Mouse (Mus musculus) kidney, embryonic 14.5 days (tissue): Measurements from ENCODE around the gene Olfr1290. TPM values are rescaled to one million over a fixed set of nuclear protein-coding genes. Genes with fewer than 3 reads are reported as not detected.

ENCODE experiments used
- ATAC-seq: fragments of 200-750 bp; cut with Nextera tagmentation; 2 replicates; pipeline ENCODE4 v1.8.0; 2017; ENCODE audit warnings: moderate number of reproducible peaks, mild to moderate bottlenecking, moderate TSS enrichment, moderate library complexity; ENCODE audit not compliant: low FRiP score, low TSS enrichment
- H3K27ac ChIP-seq: fragments of 300-500 bp; sonication (generic); 2 replicates; pipeline ENCODE4 v1.5.1; 2014; ENCODE audit warnings: low read depth, mild to moderate bottlenecking, low read length, moderate library complexity, mixed read lengths
- H3K27me3 ChIP-seq: fragments of 300-500 bp; sonication (generic); 2 replicates; pipeline ENCODE4 v1.6.1; 2014; ENCODE audit warnings: mild to moderate bottlenecking, low read length; ENCODE audit not compliant: control insufficient read depth, insufficient read depth
- H3K36me3 ChIP-seq: fragments of 300-500 bp; sonication (generic); 2 replicates; pipeline ENCODE4 v1.6.1; 2014; ENCODE audit warnings: low read length, mixed read lengths; ENCODE audit not compliant: control insufficient read depth, insufficient read depth
- H3K4me1 ChIP-seq: fragments of 300-500 bp; sonication (generic); 2 replicates; pipeline ENCODE4 v1.6.1; 2014; ENCODE audit warnings: low read length, mixed read lengths; ENCODE audit not compliant: control insufficient read depth, insufficient read depth
- H3K4me2 ChIP-seq: fragments of 300-500 bp; sonication (generic); replicated peaks from 2 replicates; pipeline ENCODE4 v1.6.1; 2014; ENCODE audit warnings: low read depth, mild to moderate bottlenecking, low read length
- H3K4me3 ChIP-seq: fragments of 300-500 bp; sonication (generic); 2 replicates; pipeline ENCODE4 v1.5.1; 2014; ENCODE audit warnings: mild to moderate bottlenecking, low read length
- H3K9ac ChIP-seq: fragments of 300-500 bp; sonication (generic); 2 replicates; pipeline ENCODE4 v1.6.1; 2014; ENCODE audit warnings: low read depth, mild to moderate bottlenecking, low read length, moderate library complexity
- H3K9me3 ChIP-seq: fragments of 300-500 bp; sonication (generic); 2 replicates; pipeline ENCODE4 v1.6.1; 2016; ENCODE audit warnings: low read length; ENCODE audit not compliant: control insufficient read depth
- WGBS: fragments of 180-500 bp; shearing (Covaris S2); extraction: QIAGEN DNeasy Blood & Tissue Kit; methylation state at CpG from one replicate; pipeline ENCODE4 v1.1.7; 2014; 5-methylcytosine and 5-hydroxymethylcytosine counted together
- polyA plus RNA-seq: library from polyadenylated mRNA; unstranded; fragments of >200 nt; fragmentation: Nextera tagmentation; extraction: Ambion mirVana; gene quantifications from 2 replicates; pipeline ENCODE4 v1.2.1, GENCODE M21; 2014

Olfr1290 gene
- polyA plus RNA-seq = not detected in 2 replicates

GRCm38 (mm10) chr2:111493729-111494128 lies at the start of gene Olfr1290:
Olfr1290 (minus strand) TSS chr2:111493829.
- Histone ChIP-seq H3K4me3 (no peak within 1 kb of the TSS), H3K9me3 (no peaks in the 10 kb centered on the region), H3K4me2 (no peak within 1 kb of the TSS), H3K27me3 (no peaks in the 10 kb centered on the region), H3K9ac (no peak within 1 kb of the TSS), H3K27ac (no peak within 1 kb of the TSS), H3K4me1 (no peaks in the 10 kb centered on the region), H3K36me3 (no peaks in the 10 kb centered on the region)
- 86% methylated on average over 5 of the region's 5 CpGs for WGBS
- ATAC-seq = no peak

GRCm38 (mm10) chr2:111540191-111540590 lies 46.6 kb upstream of the Olfr1290 start, which contains the start of gene Olfr1294:
Olfr1294 (minus strand) TSS chr2:111540291.
- Histone ChIP-seq H3K27ac (no peak within 1 kb of the TSS), H3K27me3 (no peaks in the 10 kb centered on the region), H3K9me3 (no peaks in the 10 kb centered on the region), H3K4me2 (no peak within 1 kb of the TSS), H3K4me1 (no peaks in the 10 kb centered on the region), H3K9ac (no peak within 1 kb of the TSS), H3K4me3 (no peak within 1 kb of the TSS), H3K36me3 (no peaks in the 10 kb centered on the region)
- WGBS = 45% methylated on average over 1 of the region's 1 CpGs
- no peak for ATAC-seq

- Histone ChIP-seq H3K4me3 (no peak within 1 kb of the TSS), H3K9ac (no peak within 1 kb of the TSS), H3K9me3 (no peaks in the 10 kb centered on the region), H3K36me3 (no peaks in the 10 kb centered on the region), H3K4me1 (no peaks in the 10 kb centered on the region), H3K27ac (no peak within 1 kb of the TSS), H3K4me2 (no peak within 1 kb of the TSS), H3K27me3 (no peaks in the 10 kb centered on the region)
- no peak for ATAC-seq
- WGBS = 83% methylated on average over 1 of the region's 1 CpGs
These were observed 31.3 kb upstream of the Olfr1290 start, which contains the start of gene Olfr1293-ps for GRCm38 (mm10) chr2:111524903-111525302. Olfr1293-ps (plus strand) TSS chr2:111525203.

GRCm38 (mm10) chr2:111517451-111517850 lies 23.8 kb upstream of the Olfr1290 start:
- no peak overlapping the region for H3K4me3 ChIP-seq

GRCm38 (mm10) chr2:111496880-111497279 lies 3.3 kb upstream of the Olfr1290 start, which contains the start of gene Olfr1291-ps1:
Olfr1291-ps1 (plus strand) TSS chr2:111497180.
- no peaks in the 10 kb centered on the region for H3K9me3 ChIP-seq
- H3K27ac ChIP-seq = no peak within 1 kb of the TSS
- ATAC-seq = no peak
- H3K4me1 ChIP-seq = no peaks in the 10 kb centered on the region
- WGBS = 81% methylated on average over 3 of the region's 3 CpGs
- no peak within 1 kb of the TSS for H3K9ac ChIP-seq
- no peak within 1 kb of the TSS for H3K4me3 ChIP-seq
- H3K27me3 ChIP-seq = no peaks in the 10 kb centered on the region
- no peaks in the 10 kb centered on the region for H3K36me3 ChIP-seq
- no peak within 1 kb of the TSS for H3K4me2 ChIP-seq

More at GRCm38 (mm10) chr2:111517451-111517850, 23.8 kb upstream of the Olfr1290 start:
- Histone ChIP-seq H3K9ac (no peak overlapping the region), H3K4me1 (no peaks in the 10 kb centered on the region), H3K4me2 (no peak overlapping the region), H3K27ac (no peak overlapping the region), H3K27me3 (no peaks in the 10 kb centered on the region), H3K36me3 (no peaks in the 10 kb centered on the region), H3K9me3 (no peaks in the 10 kb centered on the region)
- 93% methylated on average over 10 of the region's 10 CpGs for WGBS
- no peak for ATAC-seq

GRCm38 (mm10) chr2:111480519-111480918 lies 13.1 kb downstream of the Olfr1290 start, which contains the start of gene Olfr1289:
Olfr1289 (plus strand) TSS chr2:111480819.
- no peak for ATAC-seq
- no peak within 1 kb of the TSS for H3K9ac ChIP-seq
- H3K4me1 ChIP-seq = no peaks in the 10 kb centered on the region
- H3K9me3 ChIP-seq = no peaks in the 10 kb centered on the region
- no peaks in the 10 kb centered on the region for H3K36me3 ChIP-seq
- H3K4me2 ChIP-seq = no peak within 1 kb of the TSS
- H3K4me3 ChIP-seq = no peak within 1 kb of the TSS
- 74% methylated on average over 1 of the region's 1 CpGs for WGBS
- H3K27me3 ChIP-seq = no peaks in the 10 kb centered on the region
- H3K27ac ChIP-seq = no peak within 1 kb of the TSS

GRCm38 (mm10) chr2:111473801-111474200 lies 19.8 kb downstream of the Olfr1290 start, which contains the start of gene Olfr1288:
Olfr1288 (plus strand) TSS chr2:111474101.
- no peak within 1 kb of the TSS for H3K27ac ChIP-seq
- H3K27me3 ChIP-seq = no peaks in the 10 kb centered on the region
- ATAC-seq = no peak

GRCm38 (mm10) chr2:111448842-111449241 lies 44.8 kb downstream of the Olfr1290 start, which contains the start of gene Olfr1287:
Olfr1287 (plus strand) TSS chr2:111449142.
- Histone ChIP-seq H3K27me3 (no peaks in the 10 kb centered on the region), H3K4me2 (no peak within 1 kb of the TSS), H3K9ac (no peak within 1 kb of the TSS), H3K4me3 (no peak within 1 kb of the TSS), H3K9me3 (no peaks in the 10 kb centered on the region), H3K4me1 (no peaks in the 10 kb centered on the region), H3K36me3 (no peaks in the 10 kb centered on the region), H3K27ac (no peak within 1 kb of the TSS)
- 67% methylated on average over 1 of the region's 1 CpGs for WGBS
- no peak for ATAC-seq

More at GRCm38 (mm10) chr2:111473801-111474200, 19.8 kb downstream of the Olfr1290 start, which contains the start of gene Olfr1288:
- Histone ChIP-seq H3K9me3 (peaks cover 2% of the 10 kb centered on the region), H3K9ac (no peak within 1 kb of the TSS), H3K4me3 (no peak within 1 kb of the TSS), H3K4me1 (no peaks in the 10 kb centered on the region), H3K36me3 (no peaks in the 10 kb centered on the region), H3K4me2 (no peak within 1 kb of the TSS)
- 94% methylated on average over 1 of the region's 1 CpGs for WGBS
